Mouse (Mus musculus) lung, adult 2 months (tissue): ENCODE measurements at regions not wholly inside any gene's neighbourhood (a gene's known extent, or its start where the extent isn't known, plus 50 kb on each side); places are given as distances from the start of the nearest gene placed in this dataset.

Source experiments
- DNase-seq: peaks from one replicate; pipeline ENCODE4 v3.0.0; 2022
- H3K4me1 ChIP-seq: fragments of 200-500 bp; 2 replicates; pipeline ENCODE4 v1.6.1; 2011; ENCODE audit warnings: low read length; ENCODE audit not compliant: control insufficient read depth, insufficient read depth
- H3K4me3 ChIP-seq: fragments of 200-500 bp; replicated peaks from 2 replicates; pipeline ENCODE3; 2011; ENCODE audit warnings: low read depth, mild to moderate bottlenecking, control low read depth, low read length; ENCODE audit errors: extremely low read depth
- CTCF ChIP-seq: fragments of 200-500 bp; IDR thresholded peaks from 2 replicates; pipeline ENCODE4 v1.5.1; 2011; ENCODE audit warnings: mild to moderate bottlenecking, low read length, control low read depth; ENCODE audit not compliant: insufficient read depth
- POLR2A ChIP-seq: fragments of 200-500 bp; IDR thresholded peaks from 2 replicates; pipeline ENCODE4 v1.6.1; 2011; ENCODE audit warnings: low read depth, mild to moderate bottlenecking, control low read depth, low read length, borderline replicate concordance; ENCODE audit errors: extremely low read depth
- WGBS: fragments of 180-500 bp; shearing (Covaris S2); methylation state at CpG from one replicate; pipeline ENCODE4 v1.1.7; 2018; 5-methylcytosine and 5-hydroxymethylcytosine counted together

DNA sequence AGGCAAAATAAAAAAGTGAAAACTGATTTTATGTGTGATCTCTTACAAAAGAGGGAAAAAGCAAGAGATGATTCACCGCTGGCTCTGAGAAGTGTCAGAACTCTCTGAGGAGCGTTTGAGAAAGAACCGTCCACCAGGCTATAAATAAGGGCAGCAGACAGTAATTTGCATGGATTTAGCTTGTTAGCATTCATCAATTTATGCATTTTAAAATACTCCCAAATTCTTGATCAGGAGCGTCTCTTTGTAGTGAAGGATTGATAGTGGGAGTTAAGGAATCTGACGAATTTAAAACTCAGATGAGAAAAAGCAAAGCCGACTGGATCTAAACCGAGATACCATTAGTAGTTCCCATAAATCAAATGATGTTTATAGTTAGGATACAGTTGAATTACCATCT, 146.8 kb upstream of the Gm10295 start:
- 50% methylated on average over 7 of the region's 7 CpGs for WGBS
- no peak for TF ChIP-seq POLR2A
- Histone ChIP-seq H3K4me1 (no peaks in the 10 kb centered on the region; the same call in none of the 2 replicates), H3K4me3 (no peak overlapping the region)
- DNase-seq = no peak

DNA sequence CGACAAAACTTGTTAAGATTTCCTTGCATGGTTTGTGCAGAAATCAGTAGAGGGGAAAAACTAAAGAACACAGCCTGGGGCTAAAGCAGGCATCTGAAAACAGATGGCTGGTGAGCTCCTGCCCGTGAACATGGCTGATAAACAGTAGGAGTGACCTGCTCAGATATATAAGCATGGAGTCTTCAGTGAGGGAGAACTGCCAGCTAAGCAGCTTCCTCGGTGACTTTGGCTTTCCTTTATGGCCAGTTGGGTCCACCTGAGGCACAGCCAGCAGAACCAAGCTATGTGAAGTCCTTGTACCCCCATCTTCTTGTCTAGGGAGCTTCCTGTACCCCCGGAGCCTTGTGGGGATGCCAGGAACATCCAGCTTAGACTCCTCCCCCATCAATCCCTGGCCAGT, 139.8 kb upstream of the Gm10295 start:
- H3K4me1 ChIP-seq = no peaks in the 10 kb centered on the region
- WGBS = 71% methylated on average over 4 of the region's 4 CpGs
- H3K4me3 ChIP-seq = no peak overlapping the region
- DNase-seq = no peak
- TF ChIP-seq CTCF (no peak), POLR2A (no peak)

DNA sequence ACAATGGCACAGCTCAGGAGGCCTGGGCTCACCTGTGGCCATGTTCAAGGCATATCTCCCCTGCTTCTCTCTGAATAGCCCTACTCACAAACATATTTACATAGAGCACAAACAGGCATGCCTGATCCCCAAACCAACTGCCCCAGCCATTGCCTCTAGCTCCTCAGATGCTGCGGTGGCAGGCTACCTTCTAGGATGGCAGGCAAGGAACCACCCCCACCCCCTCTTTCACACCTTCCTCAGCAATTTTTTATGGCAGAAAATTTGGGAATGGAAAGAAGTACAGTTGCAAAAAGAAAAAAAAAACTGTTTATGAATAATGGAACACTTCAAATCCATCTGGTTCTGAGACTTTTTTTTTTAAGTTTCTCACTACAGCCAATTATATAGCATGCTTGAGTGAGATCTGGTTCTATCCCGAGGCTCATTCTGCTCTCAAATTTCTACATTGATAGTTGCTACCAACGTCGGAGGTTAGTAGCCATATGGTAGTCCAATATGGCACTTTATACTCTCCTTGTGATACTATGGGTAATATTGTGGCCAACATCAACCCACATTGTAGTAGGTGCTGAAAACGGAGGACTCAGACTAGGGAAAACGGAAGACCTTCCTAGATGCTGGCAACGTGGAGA, 136.8 kb upstream of the Gm10295 start:
- TF ChIP-seq POLR2A (no peak), CTCF (no peak)
- Histone ChIP-seq H3K4me1 (no peaks in the 10 kb centered on the region), H3K4me3 (no peak overlapping the region)
- DNase-seq = no peak
- 90% methylated on average over 7 of the region's 7 CpGs for WGBS

DNA sequence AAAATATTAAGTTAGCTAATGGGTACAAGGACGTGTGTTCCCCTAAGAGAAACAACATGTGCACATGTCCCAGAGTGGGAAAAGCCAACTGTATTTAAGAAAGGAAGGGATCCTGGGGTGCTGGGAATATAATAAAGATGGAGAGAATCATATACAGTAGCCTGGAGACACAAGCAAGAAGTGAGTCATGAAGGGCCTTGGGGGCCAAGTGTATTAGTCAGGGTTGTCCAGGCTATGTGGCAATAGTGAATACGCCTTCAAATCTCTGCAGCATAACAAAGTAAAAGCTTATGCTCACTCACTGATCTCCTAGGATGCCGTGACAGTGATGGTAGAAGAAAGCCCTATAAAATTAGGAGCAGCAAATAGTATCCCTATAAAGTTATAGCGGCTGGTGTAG, 124.1 kb upstream of the Gm10295 start:
- no peak for TF ChIP-seq CTCF
- TF ChIP-seq POLR2A = no peak
- WGBS = 83% methylated on average over 4 of the region's 4 CpGs
- DNase-seq = no peak
- H3K4me3 ChIP-seq = no peak overlapping the region
- peaks cover 5% of the 10 kb centered on the region for H3K4me1 ChIP-seq

DNA sequence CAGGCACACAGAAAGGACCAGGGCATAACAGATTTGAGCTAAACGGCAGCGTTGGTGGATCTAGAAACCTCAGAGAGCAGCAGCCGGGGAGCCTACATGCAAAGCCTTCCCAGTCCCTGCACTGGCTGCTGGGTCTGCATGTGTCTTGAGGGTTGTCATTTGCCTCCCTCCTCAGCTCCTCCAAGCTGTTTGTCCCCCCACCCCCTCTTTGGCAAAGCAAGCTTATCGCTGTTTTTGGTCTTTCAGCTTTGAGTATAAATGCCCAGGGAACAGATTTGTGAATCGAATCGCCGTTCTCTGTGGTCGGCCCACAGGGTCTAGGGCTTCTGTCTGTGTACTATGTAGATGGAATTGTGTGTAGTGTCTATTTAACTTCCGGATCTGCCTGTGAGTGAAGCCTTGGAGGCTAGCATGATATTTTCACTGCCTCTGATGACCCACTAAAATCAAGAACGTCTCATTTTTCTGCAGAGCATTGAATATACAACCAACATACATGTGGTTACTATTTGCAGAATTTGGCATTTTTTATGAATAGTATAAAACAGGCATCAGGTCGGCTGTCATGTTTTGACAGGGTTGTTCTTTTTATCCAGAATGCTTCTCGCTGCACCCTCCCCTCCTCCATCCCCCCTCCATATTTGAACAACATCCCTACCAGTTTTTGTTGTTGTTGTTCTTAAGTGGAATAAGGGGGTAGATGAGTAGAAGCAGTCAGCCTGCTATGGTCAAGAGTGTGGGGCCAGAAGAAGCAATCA, 121.3 kb upstream of the Gm10295 start:
- H3K4me1 ChIP-seq = peaks cover 8% of the 10 kb centered on the region
- DNase-seq = peak; percentile 23
- WGBS = 54% methylated on average over 12 of the region's 12 CpGs
- H3K4me3 ChIP-seq = no peak overlapping the region
- TF ChIP-seq POLR2A (no peak), CTCF (no peak)

DNA sequence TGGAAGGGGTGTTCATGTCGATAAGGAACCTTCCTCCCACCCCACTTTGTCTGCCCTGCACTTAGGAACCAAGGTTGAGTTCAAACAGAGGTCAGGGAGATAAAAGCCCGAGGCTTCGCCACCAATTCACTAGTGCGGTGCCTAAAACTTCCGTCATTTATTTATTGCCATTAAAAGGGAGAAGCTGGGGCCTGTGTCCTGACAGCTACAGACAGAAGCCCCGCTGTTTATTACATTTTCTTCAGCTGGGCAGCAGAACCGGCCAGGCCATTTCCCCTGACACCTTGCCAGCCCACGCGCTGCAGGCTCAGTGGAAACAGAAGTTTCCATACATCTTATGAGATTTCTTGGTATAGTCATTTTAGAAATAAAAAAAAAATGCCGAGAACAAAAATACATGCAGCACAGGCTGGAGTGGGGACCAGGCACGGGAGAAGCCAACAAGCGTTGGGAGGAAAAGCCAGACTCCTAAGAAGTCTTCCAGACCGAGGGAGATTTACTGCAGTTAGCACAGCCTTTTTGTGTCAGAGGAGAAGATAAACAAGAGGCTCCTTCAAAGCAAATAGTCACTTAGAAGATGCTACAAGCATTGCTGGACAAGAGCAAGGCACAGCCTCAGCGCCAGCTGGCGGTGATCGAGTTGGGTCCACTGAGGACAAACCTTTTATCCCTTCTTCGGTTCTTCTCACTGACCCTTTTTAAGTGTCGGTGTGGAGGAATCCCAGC, 120.5 kb upstream of the Gm10295 start:
- peaks cover 8% of the 10 kb centered on the region for H3K4me1 ChIP-seq
- H3K4me3 ChIP-seq = no peak overlapping the region
- 21% methylated on average over 18 of the region's 18 CpGs for WGBS
- DNase-seq = peak; percentile 25
- TF ChIP-seq POLR2A (no peak), CTCF (no peak)

DNA sequence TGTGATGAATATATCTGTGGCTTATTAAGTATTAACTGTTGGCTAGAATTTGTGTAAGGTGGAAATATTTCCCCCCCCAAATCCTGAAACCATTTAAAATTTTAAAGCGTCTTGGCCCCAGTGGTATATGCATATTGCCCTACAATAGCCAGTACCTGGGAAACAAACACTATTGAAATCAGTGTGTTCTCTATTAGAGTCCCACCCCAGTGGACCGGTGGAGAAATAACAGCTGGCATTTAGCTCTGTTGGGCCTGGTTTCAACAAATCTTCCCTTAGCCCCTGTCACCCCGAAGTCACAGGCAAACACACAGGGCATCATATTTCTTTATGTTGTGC, 120.0 kb upstream of the Gm10295 start:
- TF ChIP-seq CTCF = no peak
- no peak for TF ChIP-seq POLR2A

DNA sequence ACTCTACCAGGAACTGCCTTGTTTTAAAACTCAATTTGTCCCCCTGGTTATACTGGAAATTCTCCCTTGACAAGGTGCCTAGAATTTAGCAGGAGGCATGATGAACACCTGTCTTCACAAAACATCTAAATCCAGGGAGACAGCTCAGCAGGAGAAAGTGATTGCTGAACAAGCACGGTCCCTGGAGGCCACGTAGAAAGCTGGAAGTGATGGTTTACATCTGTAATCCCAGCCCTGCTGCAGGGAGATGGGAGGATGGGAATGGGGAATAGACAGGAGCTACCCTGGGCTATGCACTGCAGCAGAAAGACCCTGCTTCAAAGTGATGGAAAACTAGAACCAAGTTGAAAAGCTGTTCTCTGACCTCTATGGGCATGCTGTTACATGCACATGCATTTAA, 119.1 kb upstream of the Gm10295 start:
- no peak for DNase-seq
- no peak overlapping the region for H3K4me3 ChIP-seq
- TF ChIP-seq CTCF (no peak), POLR2A (no peak)
- WGBS = 56% methylated on average over 2 of the region's 2 CpGs
- H3K4me1 ChIP-seq = peaks cover 8% of the 10 kb centered on the region

More for the DNA sequence above, 120.0 kb upstream of the Gm10295 start:
- 26% methylated on average over 3 of the region's 3 CpGs for whole genome bisulfite sequencing
- peaks cover 8% of the 10 kb centered on the region for H3K4me1 ChIP-seq
- no peak for DNase-seq
- H3K4me3 ChIP-seq = no peak overlapping the region

DNA sequence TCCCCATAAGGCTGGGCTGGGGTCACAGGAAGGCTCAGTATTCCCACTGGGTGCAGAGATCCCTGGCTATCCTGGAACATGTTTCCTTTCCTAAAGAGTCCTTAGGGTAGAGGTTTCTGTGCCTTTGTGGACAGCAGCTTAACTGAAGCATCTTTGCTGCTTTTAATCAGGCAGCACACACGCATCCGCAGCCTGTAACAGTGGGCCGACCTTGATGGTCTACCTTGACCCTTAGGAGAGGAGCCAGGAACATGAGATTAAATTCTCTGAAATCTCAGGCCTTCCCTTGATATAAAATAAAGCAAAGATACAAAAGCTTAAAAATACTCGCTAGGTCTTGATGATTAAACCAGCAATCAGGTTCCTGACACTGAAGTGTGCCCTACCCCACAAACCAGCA, 118.7 kb upstream of the Gm10295 start:
- 84% methylated on average over 4 of the region's 4 CpGs for WGBS
- DNase-seq = no peak
- H3K4me1 ChIP-seq = peaks cover 8% of the 10 kb centered on the region
- TF ChIP-seq CTCF = no peak
- TF ChIP-seq POLR2A = no peak
- H3K4me3 ChIP-seq = no peak overlapping the region
